In the genomic region with DNA sequence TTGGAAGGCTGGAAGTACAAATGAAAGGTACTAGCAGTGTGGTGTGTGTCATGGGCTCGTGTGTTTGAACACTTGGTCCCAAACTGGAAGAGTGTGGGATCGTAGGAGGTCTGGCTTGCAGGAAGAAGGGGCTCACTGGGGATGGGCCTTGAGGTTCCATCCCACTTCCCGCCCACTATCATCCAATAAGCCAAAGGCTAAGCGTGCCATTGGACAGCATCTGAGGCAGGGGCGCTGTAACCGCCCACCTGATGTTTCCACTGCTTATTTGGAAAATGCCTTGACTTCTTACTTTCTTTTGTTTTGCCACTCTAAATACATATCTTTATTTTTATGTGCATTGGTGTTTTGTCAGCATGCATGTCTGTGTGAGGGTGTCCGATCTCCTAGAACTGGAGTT, we compare ENCODE assay signal across 33 mouse cellular contexts.
"Had no signal": no experiment of that assay in that cellular context is flagged by ENCODE, and none has a peak within 500 bp of the region (broad histone marks: within the 10 kb centered on the region; RNA-seq: fewer than 3 reads in every experiment).

No protein-coding gene starts in this region.

- DNase-seq: heart, postnatal 10 days; heart, postnatal 14 days; heart, postnatal 36 days; heart, postnatal 4 days; kidney, adult 11 months; kidney, adult 18-20 months; kidney, adult 2 months; kidney, adult 8-10 months; kidney, adult 9 months; kidney, postnatal 10 days; kidney, postnatal 14 days; kidney, postnatal 25 days; kidney, postnatal 36 days; kidney, postnatal 4 days; layer of hippocampus, adult 9-11 months; layer of hippocampus, postnatal 36 days had no signal

- H3K9me3 ChIP-seq: heart, embryonic 13.5 days; heart, embryonic 15.5 days; hindbrain, embryonic 12.5 days; hindbrain, embryonic 13.5 days; hindbrain, embryonic 15.5 days; intestine, embryonic 15.5 days; kidney, embryonic 15.5 days had no signal

- ATAC-seq: hindbrain, embryonic 16.5 days; hindbrain, postnatal 0 days; inflammation-experienced regulatory T-cells, adult 6 months; intestine, embryonic 15.5 days; intestine, embryonic 16.5 days; intestine, postnatal 0 days had no signal

- H3K27ac ChIP-seq: heart, embryonic 13.5 days; heart, embryonic 15.5 days; hindbrain, embryonic 12.5 days; hindbrain, embryonic 13.5 days; hindbrain, embryonic 14.5 days; hindbrain, embryonic 15.5 days; hindbrain, postnatal 0 days; intestine, embryonic 15.5 days; kidney, embryonic 15.5 days; kidney, postnatal 0 days; layer of hippocampus, adult 2 months; left cerebral cortex, adult 2 months had no signal

- H3K4me3 ChIP-seq: heart, embryonic 13.5 days; heart, embryonic 15.5 days; hindbrain, embryonic 10.5 days; hindbrain, embryonic 12.5 days; hindbrain, embryonic 13.5 days; hindbrain, embryonic 15.5 days; intestine, embryonic 15.5 days; kidney, embryonic 15.5 days; layer of hippocampus, adult 2 months; left cerebral cortex, adult 2 months had no signal

- H3K9ac ChIP-seq: heart, embryonic 13.5 days; heart, embryonic 15.5 days; hindbrain, embryonic 12.5 days; hindbrain, embryonic 13.5 days; hindbrain, embryonic 14.5 days; hindbrain, embryonic 15.5 days; intestine, embryonic 15.5 days; kidney, embryonic 15.5 days had no signal

- H3K4me2 ChIP-seq: heart, embryonic 13.5 days; heart, embryonic 15.5 days; hindbrain, embryonic 12.5 days; hindbrain, embryonic 13.5 days; hindbrain, embryonic 14.5 days; hindbrain, embryonic 15.5 days; intestine, embryonic 15.5 days; kidney, embryonic 15.5 days had no signal

- H3K36me3 ChIP-seq: heart, embryonic 13.5 days; heart, embryonic 15.5 days; hindbrain, embryonic 10.5 days; hindbrain, embryonic 12.5 days; hindbrain, embryonic 13.5 days; hindbrain, embryonic 15.5 days; intestine, embryonic 15.5 days; kidney, embryonic 15.5 days had no signal

- H3K27me3 ChIP-seq: heart, embryonic 13.5 days; heart, embryonic 15.5 days; hindbrain, embryonic 13.5 days; hindbrain, embryonic 15.5 days; intestine, embryonic 15.5 days had no signal
